Mouse (Mus musculus): Measurements from ENCODE around the gene Rps11. TPM values are rescaled to one million over a fixed set of nuclear protein-coding genes. Genes with fewer than 3 reads are reported as not detected.

Gene Rps11
- polyA plus RNA-seq, 1 experiment, result 310 TPM

- Histone ChIP-seq H3K4me3 (ENCODE audit: insufficient read depth, low read depth, low read length) (no peak overlapping the region), H3K36me3 (ENCODE audit: control insufficient read depth, insufficient read depth, low read length) (no peaks in the 10 kb centered on the region), H3K4me1 (ENCODE audit: control insufficient read depth, insufficient read depth, low read length) (peaks cover 5% of the 10 kb centered on the region; the same call in 1 of the 2 replicates), H3K27ac (ENCODE audit: insufficient read depth, low read depth, low read length) (no peak overlapping the region), H3K27me3 (replicated peaks; ENCODE audit: control insufficient read depth, insufficient read depth, low read length) (no peaks in the 10 kb centered on the region)
- TF ChIP-seq CTCF (conservative IDR thresholded peaks at IDR 0.05; ENCODE audit: insufficient read depth, insufficient read length, low read depth, low read length) (peak; percentile 33; the same call in 1 of the 2 replicates), POLR2A (IDR thresholded peaks at IDR 0.05; ENCODE audit: low read depth, low read length) (no peak)
- 86% methylated on average over 8 of the region's 8 CpGs for WGBS
- no peak for DNase-seq
Measured at GRCm38 (mm10) chr7:45133446-45134159, 9.4 kb upstream of the Rps11 start.

- no peak for TF ChIP-seq CTCF (conservative IDR thresholded peaks at IDR 0.05; ENCODE audit: insufficient read depth, insufficient read length, low read depth, low read length)
- TF ChIP-seq POLR2A (IDR thresholded peaks at IDR 0.05; ENCODE audit: low read depth, low read length), result no peak
- H3K27me3 ChIP-seq (replicated peaks; ENCODE audit: control insufficient read depth, insufficient read depth, low read length), result no peaks in the 10 kb centered on the region
- no peak overlapping the region for H3K27ac ChIP-seq (ENCODE audit: insufficient read depth, low read depth, low read length)
- DNase-seq, result no peak
- 93% methylated on average over 11 of the region's 11 CpGs for WGBS
- peaks cover 3% of the 10 kb centered on the region; the same call in 1 of the 2 replicates for H3K36me3 ChIP-seq (ENCODE audit: control insufficient read depth, insufficient read depth, low read length)
- H3K4me1 ChIP-seq (ENCODE audit: control insufficient read depth, insufficient read depth, low read length), result peaks cover 10% of the 10 kb centered on the region; the same call in 1 of the 2 replicates
- H3K4me3 ChIP-seq (ENCODE audit: insufficient read depth, low read depth, low read length), result no peak overlapping the region
Measured at GRCm38 (mm10) chr7:45131850-45132249, 7.6 kb upstream of the Rps11 start.

GRCm38 (mm10) chr7:45129776-45130512, 5.7 kb upstream of the Rps11 start:
- TF ChIP-seq CTCF (conservative IDR thresholded peaks at IDR 0.05; ENCODE audit: insufficient read depth, insufficient read length, low read depth, low read length) (no peak), POLR2A (IDR thresholded peaks at IDR 0.05; ENCODE audit: low read depth, low read length) (no peak)
- H3K27me3 ChIP-seq (replicated peaks; ENCODE audit: control insufficient read depth, insufficient read depth, low read length), result no peaks in the 10 kb centered on the region
- DNase-seq, result no peak
- peaks cover 11% of the 10 kb centered on the region; the same call in 1 of the 2 replicates for H3K36me3 ChIP-seq (ENCODE audit: control insufficient read depth, insufficient read depth, low read length)
- 70% methylated on average over 15 of the region's 15 CpGs for WGBS
- H3K27ac ChIP-seq (ENCODE audit: insufficient read depth, low read depth, low read length), result no peak overlapping the region
- H3K4me3 ChIP-seq (ENCODE audit: insufficient read depth, low read depth, low read length), result no peak overlapping the region
- peaks cover 11% of the 10 kb centered on the region; the same call in 1 of the 2 replicates for H3K4me1 ChIP-seq (ENCODE audit: control insufficient read depth, insufficient read depth, low read length)

GRCm38 (mm10) chr7:45129318-45129717, 5.1 kb upstream of the Rps11 start:
- Histone ChIP-seq H3K27ac (ENCODE audit: insufficient read depth, low read depth, low read length) (peak overlapping the region; percentile 79), H3K4me1 (ENCODE audit: control insufficient read depth, insufficient read depth, low read length) (peaks cover 15% of the 10 kb centered on the region; the same call in 1 of the 2 replicates), H3K4me3 (ENCODE audit: insufficient read depth, low read depth, low read length) (peak overlapping the region; percentile 60), H3K36me3 (ENCODE audit: control insufficient read depth, insufficient read depth, low read length) (peaks cover 11% of the 10 kb centered on the region; the same call in 1 of the 2 replicates), H3K27me3 (replicated peaks; ENCODE audit: control insufficient read depth, insufficient read depth, low read length) (no peaks in the 10 kb centered on the region)
- TF ChIP-seq POLR2A (IDR thresholded peaks at IDR 0.05; ENCODE audit: low read depth, low read length) (no peak), CTCF (conservative IDR thresholded peaks at IDR 0.05; ENCODE audit: insufficient read depth, insufficient read length, low read depth, low read length) (no peak)
- WGBS, result 2% methylated on average over 17 of the region's 17 CpGs
- DNase-seq, result peak; percentile 65

GRCm38 (mm10) chr7:45128624-45129246, 4.5 kb upstream of the Rps11 start, which contains the start of gene Rpl13a:
TSS of gene Rpl13a (minus strand) at chr7:45128761.
- WGBS, result under 1% methylated on average over 48 of the region's 48 CpGs
- peak; percentile 100 for DNase-seq
- peak within 1 kb of the TSS; percentile 79 for H3K27ac ChIP-seq (ENCODE audit: insufficient read depth, low read depth, low read length)
- TF ChIP-seq POLR2A (IDR thresholded peaks at IDR 0.05; ENCODE audit: low read depth, low read length) (peak; percentile 89), CTCF (conservative IDR thresholded peaks at IDR 0.05; ENCODE audit: insufficient read depth, insufficient read length, low read depth, low read length) (peak; percentile 80)
- peaks cover 11% of the 10 kb centered on the region; the same call in 1 of the 2 replicates for H3K36me3 ChIP-seq (ENCODE audit: control insufficient read depth, insufficient read depth, low read length)
- peak within 1 kb of the TSS; percentile 77 for H3K4me3 ChIP-seq (ENCODE audit: insufficient read depth, low read depth, low read length)
- no peaks in the 10 kb centered on the region for H3K27me3 ChIP-seq (replicated peaks; ENCODE audit: control insufficient read depth, insufficient read depth, low read length)
- H3K4me1 ChIP-seq (ENCODE audit: control insufficient read depth, insufficient read depth, low read length), result peaks cover 15% of the 10 kb centered on the region; the same call in 1 of the 2 replicates

- DNase-seq, result no peak
- H3K27ac ChIP-seq (ENCODE audit: insufficient read depth, low read depth, low read length), result no peak overlapping the region
- under 1% methylated on average over 6 of the region's 6 CpGs for WGBS
- H3K4me3 ChIP-seq (ENCODE audit: insufficient read depth, low read depth, low read length), result peak overlapping the region; percentile 77
- peaks cover 11% of the 10 kb centered on the region; the same call in 1 of the 2 replicates for H3K36me3 ChIP-seq (ENCODE audit: control insufficient read depth, insufficient read depth, low read length)
- TF ChIP-seq POLR2A (IDR thresholded peaks at IDR 0.05; ENCODE audit: low read depth, low read length) (no peak), CTCF (conservative IDR thresholded peaks at IDR 0.05; ENCODE audit: insufficient read depth, insufficient read length, low read depth, low read length) (no peak)
- no peaks in the 10 kb centered on the region for H3K27me3 ChIP-seq (replicated peaks; ENCODE audit: control insufficient read depth, insufficient read depth, low read length)
- H3K4me1 ChIP-seq (ENCODE audit: control insufficient read depth, insufficient read depth, low read length), result peaks cover 21% of the 10 kb centered on the region
Measured at GRCm38 (mm10) chr7:45127700-45128224, 3.5 kb upstream of the Rps11 start.

Data from kidney, adult 2 months (tissue).